Mouse (Mus musculus): Measurements from ENCODE around the gene Tmem260. TPM values are rescaled to one million over a fixed set of nuclear protein-coding genes. Genes with fewer than 3 reads are reported as not detected.

Tmem260 gene
- total RNA-seq, 2 experiments from 2014 or later: 18.4 to 21.3 TPM

- intact Hi-C loops (cut with DNase I): no loop called here
- DNase-seq: no peak
Observed at GRCm38 (mm10) chr14:48546009-48546408, 100.1 kb downstream of the Tmem260 start.

- intact Hi-C loops (cut with DNase I): no loop called here
- DNase-seq: no peak
Observed at GRCm38 (mm10) chr14:48549703-48550102, 103.8 kb downstream of the Tmem260 start.

GRCm38 (mm10) chr14:48553216-48553615 is 107.3 kb downstream of the Tmem260 start:
- intact Hi-C loops (cut with DNase I): no loop called here
- DNase-seq: no peak

GRCm38 (mm10) chr14:48553754-48554153 is 107.8 kb downstream of the Tmem260 start:
- intact Hi-C loops (cut with DNase I): no loop called here

GRCm38 (mm10) chr14:48558975-48559374 is 113.1 kb downstream of the Tmem260 start:
- intact Hi-C loops (cut with DNase I): no loop called here
- no peak for DNase-seq

More at GRCm38 (mm10) chr14:48553754-48554153, 107.8 kb downstream of the Tmem260 start:
- DNase-seq: no peak

GRCm38 (mm10) chr14:48559736-48560135 is 113.8 kb downstream of the Tmem260 start:
- intact Hi-C loops (cut with DNase I): no loop called here
- no peak for DNase-seq

- no peak for DNase-seq
- intact Hi-C loops (cut with DNase I): no loop called here
Observed at GRCm38 (mm10) chr14:48566596-48566995, 120.7 kb downstream of the Tmem260 start.

Other genes starting within 250 kb of the Tmem260 start
- under 1 TPM; 0.36 to 0.64 TPM for gene Otx2, start 227.7 kb downstream of the Tmem260 start, total RNA-seq (2021)

Measured in left cerebral cortex, postnatal 4 days (tissue).